Mouse (Mus musculus): Measurements from ENCODE around the gene Baiap2. TPM values are rescaled to one million over a fixed set of nuclear protein-coding genes. Genes with fewer than 3 reads are reported as not detected.

Gene Baiap2
- total and polyA plus RNA-seq, 3 experiments: 3.4 to 6.7 (median 6.1) TPM

DNA sequence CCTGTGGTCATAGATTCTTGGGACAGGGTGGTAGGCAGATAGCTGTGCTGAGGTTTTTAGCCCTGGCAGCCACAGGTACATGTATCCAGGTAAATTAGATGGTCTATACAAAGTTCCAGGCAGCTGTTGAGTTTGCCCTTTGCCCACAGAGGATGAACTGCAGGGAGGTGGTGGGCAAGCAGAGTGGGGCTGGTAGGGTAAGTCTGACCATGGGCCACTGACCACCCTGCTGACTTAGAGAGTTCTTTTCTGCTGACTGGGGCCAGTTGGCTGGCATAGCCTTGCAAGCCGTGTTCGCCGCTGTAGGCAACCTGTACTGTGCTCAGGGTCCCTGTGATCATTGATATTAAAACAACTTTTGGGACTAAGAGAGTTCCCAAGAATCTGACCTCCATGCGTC, 36.1 kb downstream of the Baiap2 start:
- Histone ChIP-seq H3K9me3 (replicated peaks; ENCODE audit: low read length) (no peaks in the 10 kb centered on the region), H3K4me3 (replicated peaks in 1 of 3; ENCODE audit: low read depth in 2 of 3, low read length in 2 of 3, poor library complexity in 1 of 3) (no peak overlapping the region), H3K79me2 (replicated peaks; ENCODE audit: control insufficient read depth, extremely low read depth, insufficient read depth, poor library complexity, severe bottlenecking) (no peaks in the 10 kb centered on the region), H3K4me2 (ENCODE audit: insufficient read depth, low read depth, poor library complexity, severe bottlenecking) (no peak overlapping the region), H3K36me3 (replicated peaks in 1 of 2; ENCODE audit: control insufficient read depth in 1 of 2, insufficient read depth in 1 of 2, low read length in 1 of 2) (peaks cover 0 to 13% of the 10 kb centered on the region in 2 experiments), H3K27ac (ENCODE audit: insufficient read depth, low read depth) (no peak overlapping the region), H3K27me3 (replicated peaks) (no peaks in the 10 kb centered on the region), H3K9ac (ENCODE audit: insufficient read depth, low read depth) (no peak overlapping the region), H3K4me1 (ENCODE audit: control insufficient read depth in 1 of 2, insufficient read depth in 2 of 2) (peaks cover 0 to 3% of the 10 kb centered on the region in 2 experiments; a peak in 1 of 4 replicates)
- TF ChIP-seq RAD21 (IDR thresholded peaks at IDR 0.05; ENCODE audit: low read depth, low read length): no peak
- TF ChIP-seq NRF1 (IDR thresholded peaks at IDR 0.05; ENCODE audit: low read depth, low read length): no peak
- TF ChIP-seq MAX (IDR thresholded peaks at IDR 0.05; ENCODE audit: low read length): no peak
- TF ChIP-seq ETS1 (conservative IDR thresholded peaks at IDR 0.05; ENCODE audit: low read depth, low read length): no peak
- no peak for TF ChIP-seq UBTF (IDR thresholded peaks at IDR 0.05; ENCODE audit: low read depth, low read length)
- in situ Hi-C loops (cut with MboI; ENCODE audit: low pct_ligation_motif_present, low pct_unique_long_range_greater_than_20kb, low sequenced_read_pairs) (no loop called here), dilution Hi-C loops (cut with MboI; ENCODE audit: extremely low pct_ligation_motif_present, extremely low pct_unique_long_range_greater_than_20kb, low sequenced_read_pairs) (no loop called here)
- DNase-seq (ENCODE audit: extremely low read depth): no peak

- no peaks in the 10 kb centered on the region for H3K79me2 ChIP-seq (replicated peaks; ENCODE audit: control insufficient read depth, extremely low read depth, insufficient read depth, poor library complexity, severe bottlenecking)
- in situ Hi-C loops (cut with MboI; ENCODE audit: low pct_ligation_motif_present, low pct_unique_long_range_greater_than_20kb, low sequenced_read_pairs): loop anchor here (10.0 kb wide), 1 partner anchor 485 kb away; the partner anchor contains the start of gene Endov
- DNase-seq (ENCODE audit: extremely low read depth): no peak
- no peak overlapping the region for H3K27ac ChIP-seq (ENCODE audit: insufficient read depth, low read depth)
- H3K4me1 ChIP-seq (ENCODE audit: control insufficient read depth in 1 of 2, insufficient read depth in 2 of 2): peaks cover 0 to 3% of the 10 kb centered on the region in 2 experiments; a peak in 1 of 4 replicates
- TF ChIP-seq CHD1 (IDR thresholded peaks at IDR 0.05; ENCODE audit: low read depth, low read length) (no peak), JUND (conservative IDR thresholded peaks at IDR 0.05; ENCODE audit: low read depth, low read length) (no peak), GABPA (IDR thresholded peaks at IDR 0.05; ENCODE audit: insufficient replicate concordance, low read depth, low read length) (no peak), ZC3H11A (IDR thresholded peaks at IDR 0.05; ENCODE audit: low read depth, low read length) (no peak), UBTF (IDR thresholded peaks at IDR 0.05; ENCODE audit: low read depth, low read length) (no peak), NRF1 (IDR thresholded peaks at IDR 0.05; ENCODE audit: low read depth, low read length) (no peak), HCFC1 (IDR thresholded peaks at IDR 0.05; ENCODE audit: low read depth, low read length) (no peak)
- no peak overlapping the region for H3K9ac ChIP-seq (ENCODE audit: insufficient read depth, low read depth)
- H3K36me3 ChIP-seq (replicated peaks in 1 of 2; ENCODE audit: control insufficient read depth in 1 of 2, insufficient read depth in 1 of 2, low read length in 1 of 2): peaks cover 0 to 16% of the 10 kb centered on the region in 2 experiments
- H3K4me3 ChIP-seq (replicated peaks in 1 of 3; ENCODE audit: low read depth in 2 of 3, low read length in 2 of 3, poor library complexity in 1 of 3): no peak overlapping the region
- H3K9me3 ChIP-seq (replicated peaks; ENCODE audit: low read length): no peaks in the 10 kb centered on the region
- H3K4me2 ChIP-seq (ENCODE audit: insufficient read depth, low read depth, poor library complexity, severe bottlenecking): no peak overlapping the region
- H3K27me3 ChIP-seq (replicated peaks): no peaks in the 10 kb centered on the region
- dilution Hi-C loops (cut with MboI; ENCODE audit: extremely low pct_ligation_motif_present, extremely low pct_unique_long_range_greater_than_20kb, low sequenced_read_pairs): no loop called here
These were observed 37.2 kb downstream of the Baiap2 start for GRCm38 (mm10) chr11:119979596-119980385.

DNA sequence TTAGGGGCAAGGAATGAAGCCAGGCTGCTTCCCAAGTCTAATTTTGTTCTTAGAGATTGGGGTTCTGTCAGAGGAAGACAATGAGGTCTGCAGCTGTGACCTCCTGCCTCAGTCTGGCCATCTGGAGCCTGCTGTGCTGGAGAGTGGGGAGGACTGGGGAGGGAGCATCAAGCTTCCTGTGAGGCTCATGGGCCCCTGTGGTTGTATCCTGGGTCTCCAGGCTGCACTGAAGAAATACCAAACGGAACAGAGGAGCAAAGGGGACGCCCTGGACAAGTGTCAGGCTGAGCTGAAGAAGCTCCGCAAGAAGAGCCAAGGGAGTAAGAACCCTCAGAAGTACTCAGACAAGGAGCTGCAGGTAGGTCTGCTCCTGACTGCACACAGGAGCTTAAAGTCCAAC, 39.2 kb downstream of the Baiap2 start:
- Histone ChIP-seq H3K27me3 (replicated peaks) (no peaks in the 10 kb centered on the region), H3K79me2 (replicated peaks; ENCODE audit: control insufficient read depth, extremely low read depth, insufficient read depth, poor library complexity, severe bottlenecking) (no peaks in the 10 kb centered on the region), H3K9ac (ENCODE audit: insufficient read depth, low read depth) (no peak overlapping the region), H3K27ac (ENCODE audit: insufficient read depth, low read depth) (no peak overlapping the region), H3K36me3 (replicated peaks in 1 of 2; ENCODE audit: control insufficient read depth in 1 of 2, insufficient read depth in 1 of 2, low read length in 1 of 2) (peaks cover 0 to 21% of the 10 kb centered on the region in 2 experiments), H3K4me2 (ENCODE audit: insufficient read depth, low read depth, poor library complexity, severe bottlenecking) (no peak overlapping the region), H3K4me3 (replicated peaks in 1 of 3; ENCODE audit: low read depth in 2 of 3, low read length in 2 of 3, poor library complexity in 1 of 3) (no peak overlapping the region), H3K4me1 (ENCODE audit: control insufficient read depth in 1 of 2, insufficient read depth in 2 of 2) (peaks cover 0 to 3% of the 10 kb centered on the region in 2 experiments; a peak in 1 of 4 replicates), H3K9me3 (replicated peaks; ENCODE audit: low read length) (no peaks in the 10 kb centered on the region)
- DNase-seq (ENCODE audit: extremely low read depth): no peak
- TF ChIP-seq MAZ (IDR thresholded peaks at IDR 0.05; ENCODE audit: low read depth, low read length) (no peak), ELF1 (IDR thresholded peaks at IDR 0.05; ENCODE audit: low read depth, low read length) (no peak), POLR2AphosphoS2 (IDR thresholded peaks at IDR 0.05; ENCODE audit: low read depth, low read length) (no peak), RAD21 (IDR thresholded peaks at IDR 0.05; ENCODE audit: low read depth, low read length) (no peak), CTCF (conservative IDR thresholded peaks at IDR 0.05 in 1 of 2, IDR thresholded peaks at IDR 0.05 in 1 of 2; ENCODE audit: low read depth in 2 of 2, low read length in 2 of 2) (no peak), NELFE (IDR thresholded peaks at IDR 0.05; ENCODE audit: low read depth, low read length) (no peak), MAX (IDR thresholded peaks at IDR 0.05; ENCODE audit: low read length) (no peak), USF2 (conservative IDR thresholded peaks at IDR 0.05; ENCODE audit: low read depth, low read length) (no peak), MEF2A (IDR thresholded peaks at IDR 0.05; ENCODE audit: borderline replicate concordance, low read depth, low read length) (no peak), GABPA (IDR thresholded peaks at IDR 0.05; ENCODE audit: insufficient replicate concordance, low read depth, low read length) (no peak), ZC3H11A (IDR thresholded peaks at IDR 0.05; ENCODE audit: low read depth, low read length) (no peak), ZNF384 (IDR thresholded peaks at IDR 0.05; ENCODE audit: low read depth, low read length) (no peak)
- dilution Hi-C loops (cut with MboI; ENCODE audit: extremely low pct_ligation_motif_present, extremely low pct_unique_long_range_greater_than_20kb, low sequenced_read_pairs) (no loop called here), in situ Hi-C loops (cut with MboI; ENCODE audit: low pct_ligation_motif_present, low pct_unique_long_range_greater_than_20kb, low sequenced_read_pairs) (loop anchor here (10.0 kb wide), 1 partner anchor 487 kb away; the partner anchor contains the start of gene Endov)

Data from CH12.LX (cell line).